Mouse (Mus musculus) frontal cortex, adult 2 months (tissue): ENCODE measurements around the gene Gm20388. TPM values are rescaled to one million over a fixed set of nuclear protein-coding genes. Genes with fewer than 3 reads are reported as not detected.
A peak's percentile ranks its signal among the peaks of the same experiment; 100 is the strongest.
"Not testable (repeated sequence)": the region's sequence is repeated elsewhere in the genome, so short reads cannot be mapped to it uniquely, and the experiment has no call there.

Source experiments
- DNase-seq, 2 experiments: peaks; one replicate each; pipeline ENCODE4 v3.0.0; 2022; ENCODE audit warnings: low spot score in 1 of 2; ENCODE audit errors: extremely low spot score in 1 of 2
- polyA plus RNA-seq: library from polyadenylated mRNA; depleted of rRNA; stranded (reverse); fragments of >200 nt; gene quantifications from 2 replicates; pipeline ENCODE4 v1.2.3, GENCODE M21; 2012

Gm20388 gene
- polyA plus RNA-seq, 1 experiment: 22.2 TPM

DNA sequence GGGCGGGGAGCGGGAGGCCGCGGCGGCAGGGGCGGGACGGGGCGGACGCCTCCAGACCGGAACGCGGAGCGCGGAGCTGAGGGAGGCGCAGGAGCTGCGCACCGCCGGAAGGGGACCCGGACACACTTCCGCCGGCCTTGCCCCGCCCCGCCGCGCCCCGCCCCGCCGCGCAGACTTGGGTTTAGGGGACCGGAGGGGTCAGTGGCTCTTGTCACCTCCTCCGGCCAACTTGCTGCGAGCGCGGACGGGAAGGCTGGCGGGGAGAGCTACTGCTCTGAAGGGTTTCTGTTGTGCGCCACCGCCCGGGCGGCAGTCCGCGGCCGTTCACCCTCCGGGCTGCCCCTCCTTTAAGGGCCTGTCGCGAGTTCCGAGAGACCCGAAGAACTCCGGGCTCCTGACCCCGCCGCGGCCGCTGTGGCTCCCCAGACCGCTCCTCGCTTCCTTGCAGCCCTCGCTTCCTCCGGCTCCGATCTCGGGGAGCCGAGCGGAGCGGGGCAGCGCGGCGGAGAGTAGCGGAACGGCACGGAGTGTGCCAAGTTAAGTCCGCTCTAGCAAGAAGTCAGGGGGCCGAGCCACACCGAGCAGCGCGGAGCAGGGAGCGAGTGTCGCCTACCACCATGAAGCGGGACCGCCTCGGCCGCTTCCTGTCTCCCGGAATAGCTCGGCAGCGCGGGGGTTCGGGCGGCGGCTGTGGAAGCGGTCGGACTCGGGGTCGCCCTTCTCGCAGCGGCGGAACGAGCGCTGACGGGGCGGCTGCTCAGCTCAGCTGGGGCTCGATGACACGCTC, 3343.7 kb downstream of the Gm20388 start, which contains the start of the genes Zfp276 and Vps9d1:
Gene Zfp276, plus strand, starts transcription at position 97 of the 787 bp plus-strand sequence.
Gene Vps9d1, minus strand, starts transcription at position 250 of the 787 bp plus-strand sequence.
- peak in 1 of 2 experiments; percentile 82 for DNase-seq

DNA sequence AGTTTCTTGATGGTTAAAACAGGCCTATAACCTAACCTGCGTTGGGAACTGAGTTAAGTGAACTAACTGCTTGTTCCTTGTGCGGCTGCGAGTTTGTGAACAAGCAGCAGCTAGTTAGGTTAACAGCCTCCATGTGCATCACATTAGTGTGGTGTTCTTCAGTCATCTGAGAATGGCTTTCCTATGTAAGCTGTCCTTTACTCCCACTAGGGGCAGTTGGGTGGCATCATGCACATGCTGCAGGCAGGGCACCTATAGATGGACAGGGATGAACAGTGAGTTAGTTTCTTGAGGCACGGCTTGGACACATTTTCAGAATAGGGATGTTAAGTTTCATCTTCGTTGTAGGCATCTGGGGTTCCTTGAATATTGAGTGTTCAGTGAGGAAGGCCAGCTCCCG, 3344.5 kb downstream of the Gm20388 start:
- DNase-seq: no peak

DNA sequence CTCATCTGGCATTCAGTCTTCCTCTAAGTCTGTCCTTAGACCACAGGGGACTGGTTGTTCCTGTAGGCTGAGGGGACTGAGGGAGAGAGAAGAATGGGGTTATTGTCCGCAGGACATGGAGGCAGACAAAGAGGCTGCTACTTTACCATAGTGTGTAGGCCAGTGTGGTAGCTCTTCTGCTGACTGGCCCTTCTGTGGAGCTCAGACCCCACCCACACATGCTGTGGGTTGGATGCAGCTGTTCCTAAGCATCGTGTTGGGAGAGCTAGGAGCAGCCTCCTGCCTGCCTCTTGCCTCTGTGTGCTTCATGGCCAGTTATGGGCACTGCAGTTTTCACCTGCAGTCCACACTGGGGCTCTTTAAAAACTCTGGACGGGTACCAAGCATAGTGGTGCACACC, 3346.5 kb downstream of the Gm20388 start:
- peak; percentile 56 to 63 for DNase-seq

DNA sequence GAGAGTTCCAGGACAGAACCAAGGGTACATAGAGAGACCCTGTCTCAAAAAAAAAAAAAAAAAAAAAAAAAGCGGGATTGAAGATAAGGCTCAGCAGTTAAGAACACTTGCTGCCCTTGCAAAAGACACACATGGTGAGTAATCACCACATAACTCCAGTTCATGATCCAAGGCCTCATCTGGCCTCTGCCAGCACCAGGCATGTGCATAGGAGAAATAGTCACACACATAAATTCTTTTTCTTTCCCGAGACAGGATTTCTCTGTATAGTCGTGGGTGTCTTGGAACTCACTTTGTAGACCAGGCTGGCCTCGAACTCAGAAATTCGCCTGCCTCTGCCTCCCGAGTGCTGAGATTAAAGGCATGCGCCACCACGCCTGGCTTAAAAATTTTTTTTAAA, 3347.0 kb downstream of the Gm20388 start:
- not testable (repeated sequence) for DNase-seq

DNA sequence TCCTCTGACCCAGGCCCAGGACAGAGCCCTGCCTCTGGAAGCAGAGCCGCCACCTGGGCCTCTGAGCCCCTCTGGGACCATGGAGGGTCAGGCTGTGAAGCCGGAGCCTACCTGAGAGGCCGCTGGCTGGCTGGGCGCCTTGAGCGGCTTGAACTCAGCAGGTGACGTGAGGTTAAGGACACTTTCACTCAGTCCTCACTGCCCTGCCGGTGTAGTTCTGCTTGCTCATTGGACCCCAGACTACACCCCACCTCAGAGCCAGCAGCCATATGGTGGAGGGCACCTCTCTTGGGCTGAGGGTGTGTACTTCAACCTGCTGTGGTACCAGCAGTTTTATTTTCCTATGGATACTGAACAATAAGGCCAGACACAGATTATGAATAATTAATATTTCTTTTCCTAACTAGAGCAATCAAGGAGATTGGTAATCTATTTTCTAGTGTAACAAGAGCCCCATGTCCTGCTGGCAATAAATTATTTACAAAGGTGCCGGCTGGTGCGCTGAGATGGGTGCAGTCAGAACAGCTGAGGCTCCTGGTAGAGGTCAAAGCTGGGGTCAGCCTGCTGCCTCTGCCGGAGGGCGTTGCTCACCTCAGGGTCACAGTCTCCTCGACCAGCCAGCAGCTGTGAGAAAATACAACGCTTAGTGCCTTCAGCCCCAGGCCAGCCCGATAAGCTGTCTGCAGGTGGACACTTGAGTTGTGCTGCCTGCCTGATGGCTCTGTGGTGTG, 3357.4 kb downstream of the Gm20388 start:
- no peak for DNase-seq

DNA sequence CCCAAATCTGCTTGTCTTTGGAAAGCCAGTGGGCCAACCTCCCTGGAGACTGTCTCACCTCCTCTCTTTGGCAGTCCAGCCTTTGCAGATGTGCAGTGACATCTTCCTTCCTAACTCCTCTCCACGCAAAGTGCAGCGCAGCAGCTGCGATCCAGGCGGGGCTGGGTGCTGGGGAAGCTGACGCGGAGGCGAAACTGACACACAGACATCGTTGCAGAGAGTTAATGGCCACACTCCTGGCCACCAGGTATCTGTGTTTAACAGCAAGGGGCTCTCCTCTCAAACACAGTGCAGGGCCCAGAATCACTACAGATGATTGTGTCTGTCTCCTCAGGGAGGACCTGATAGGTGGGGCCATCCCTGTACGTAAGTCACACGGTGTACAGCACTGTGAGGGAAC, 3360.5 kb downstream of the Gm20388 start:
- DNase-seq: no peak

DNA sequence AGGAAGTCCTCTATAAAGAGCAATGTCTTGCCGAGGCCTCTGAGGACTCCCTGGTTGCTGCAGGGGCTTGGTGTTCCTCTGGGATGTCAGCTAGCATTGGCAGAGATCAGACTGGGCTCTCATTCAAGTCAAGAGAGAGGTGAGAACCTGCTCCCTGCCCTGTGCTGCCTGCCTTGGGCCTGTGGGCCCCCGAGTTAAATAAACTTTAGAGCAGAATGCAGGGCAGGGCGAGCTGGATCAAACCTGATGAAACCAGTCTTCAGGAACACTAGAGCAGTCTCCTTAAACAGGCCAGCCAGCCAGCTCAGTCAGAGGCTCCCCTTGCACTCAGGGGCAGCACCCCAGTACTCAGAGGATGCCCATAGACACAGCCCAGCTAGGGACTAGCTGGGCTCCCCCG, 3361.3 kb downstream of the Gm20388 start:
- DNase-seq: no peak

DNA sequence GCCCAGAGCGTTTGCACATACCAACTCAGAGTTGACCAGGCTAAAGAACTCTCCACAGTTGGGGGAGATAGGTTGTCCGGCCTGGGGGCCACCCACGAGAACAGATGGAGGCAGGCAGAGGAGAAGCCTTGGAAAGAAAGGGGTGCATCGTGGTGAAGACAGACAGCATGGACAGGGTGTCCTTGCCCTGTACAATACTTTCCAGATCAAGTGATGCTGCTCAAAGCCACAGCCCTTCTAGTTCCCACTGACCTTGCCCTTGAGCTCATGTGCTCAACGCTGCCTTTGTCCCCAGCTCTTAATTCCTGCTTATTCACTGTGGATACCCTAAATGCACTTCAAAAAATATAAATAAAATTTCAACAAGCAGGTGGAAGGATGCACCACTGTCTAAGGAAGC, 3363.8 kb downstream of the Gm20388 start:
- DNase-seq: no peak

DNA sequence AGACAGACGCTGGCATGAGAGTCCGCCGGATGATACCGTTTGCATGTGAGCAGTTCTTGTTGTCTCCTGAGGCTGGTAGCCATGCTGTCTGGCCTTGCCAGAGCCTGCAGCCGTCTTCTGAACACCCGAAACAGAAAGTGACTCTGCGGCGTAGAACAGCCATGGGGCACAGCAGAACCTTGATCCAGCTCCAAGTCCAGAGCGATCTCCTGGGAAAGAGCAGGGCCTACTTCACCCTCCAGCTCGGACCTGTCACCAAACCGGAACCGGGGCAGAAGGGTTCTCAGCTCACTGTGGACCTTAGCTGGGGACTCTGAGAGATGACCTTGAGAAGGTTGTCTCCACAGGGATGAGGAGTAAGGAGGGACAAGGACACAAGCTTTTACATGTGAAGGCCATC, 3364.5 kb downstream of the Gm20388 start:
- no peak for DNase-seq

DNA sequence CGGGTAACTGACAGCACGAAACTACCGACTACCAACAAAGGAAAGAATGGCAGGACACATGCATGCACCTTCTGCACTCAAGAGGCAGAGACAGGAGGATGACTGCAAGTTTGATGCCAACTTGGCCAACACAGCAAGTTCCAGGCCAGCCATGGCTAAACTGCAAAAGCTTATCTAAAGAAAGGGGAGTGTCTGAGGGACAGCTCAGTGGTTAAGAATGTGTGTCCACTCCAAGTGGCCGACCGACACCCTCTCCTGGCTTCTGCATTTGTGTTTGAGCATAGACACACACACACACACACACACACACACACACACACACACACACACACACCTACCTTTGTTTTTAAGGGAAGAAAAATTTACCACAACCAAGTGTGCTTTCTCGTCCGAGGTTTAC, 3367.8 kb downstream of the Gm20388 start:
- no peak for DNase-seq

DNA sequence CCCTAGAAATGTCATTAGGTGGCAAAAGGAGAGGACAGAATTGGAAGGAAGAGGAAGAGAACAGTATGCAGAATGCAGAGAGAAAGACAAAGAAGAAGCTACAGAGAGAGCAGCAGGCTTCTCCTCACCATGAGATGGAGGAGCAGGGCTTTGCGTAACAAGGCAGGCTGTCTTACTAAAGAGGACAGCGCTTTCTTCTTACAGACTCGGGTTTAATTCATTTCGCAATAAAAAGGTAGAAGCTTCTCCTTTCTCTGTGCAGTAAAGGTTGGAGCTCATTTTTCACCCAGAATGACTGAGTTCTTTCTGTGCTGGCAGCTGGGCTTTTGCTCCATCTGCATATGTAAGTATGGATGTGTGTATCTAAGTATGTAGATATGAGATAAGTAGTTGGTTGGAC, 3369.2 kb downstream of the Gm20388 start:
- no peak for DNase-seq

DNA sequence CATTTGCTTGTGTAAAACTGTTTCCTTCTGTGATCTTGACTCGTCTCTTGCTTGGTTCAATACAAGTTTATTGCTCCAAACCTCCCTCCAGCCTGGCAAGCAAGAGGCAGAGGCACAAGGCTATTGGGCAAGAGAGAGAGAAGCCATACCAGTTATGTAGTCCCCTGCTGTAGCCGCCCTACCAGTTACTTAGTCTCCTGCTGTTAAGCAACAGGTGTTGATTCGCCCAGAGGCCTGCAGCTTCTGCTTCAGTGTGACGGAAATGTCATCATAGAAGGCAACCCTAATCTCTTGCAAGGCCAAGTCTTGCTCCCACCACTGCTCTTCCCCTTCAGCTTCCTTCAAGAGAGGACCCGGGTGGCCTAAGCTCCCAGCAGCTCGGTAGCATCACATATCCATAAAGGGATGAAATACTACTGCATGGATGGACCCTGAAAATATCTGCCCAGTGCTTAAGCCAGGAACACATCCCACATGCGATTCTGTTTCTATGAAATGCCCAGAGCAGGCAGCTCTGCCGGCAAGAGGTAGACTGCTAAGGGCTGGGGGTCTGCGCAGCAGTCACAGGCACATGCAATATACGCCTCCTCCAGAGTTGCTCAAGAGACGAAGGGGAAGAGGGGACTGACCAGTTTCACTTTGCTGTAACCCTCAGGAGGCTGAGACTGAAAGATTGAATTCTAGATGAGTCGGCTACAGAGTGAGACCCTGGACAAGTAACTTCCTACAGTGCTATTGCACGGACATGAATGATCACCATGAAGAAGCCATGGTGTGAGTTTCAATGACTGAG, 3369.9 kb downstream of the Gm20388 start:
- no peak for DNase-seq

DNA sequence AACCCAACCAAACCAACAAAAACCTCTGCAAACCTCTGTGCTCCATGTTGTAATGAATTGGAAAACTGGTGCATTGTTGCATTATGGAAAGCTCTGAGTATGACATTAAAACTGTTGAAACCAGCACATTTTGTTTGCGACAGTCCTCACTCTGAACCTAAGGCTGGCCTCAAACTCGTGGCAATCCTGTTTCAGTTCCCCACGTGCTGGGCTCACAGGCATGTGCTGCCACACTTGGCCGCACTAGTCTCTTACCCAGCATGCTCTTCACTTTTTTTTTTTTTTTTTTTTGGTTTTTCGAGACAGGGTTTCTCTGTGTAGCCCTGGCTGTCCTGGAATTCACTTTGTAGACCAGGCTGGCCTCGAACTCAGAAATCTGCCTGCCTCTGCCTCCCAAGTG, 3372.4 kb downstream of the Gm20388 start:
- not testable (repeated sequence) for DNase-seq

DNA sequence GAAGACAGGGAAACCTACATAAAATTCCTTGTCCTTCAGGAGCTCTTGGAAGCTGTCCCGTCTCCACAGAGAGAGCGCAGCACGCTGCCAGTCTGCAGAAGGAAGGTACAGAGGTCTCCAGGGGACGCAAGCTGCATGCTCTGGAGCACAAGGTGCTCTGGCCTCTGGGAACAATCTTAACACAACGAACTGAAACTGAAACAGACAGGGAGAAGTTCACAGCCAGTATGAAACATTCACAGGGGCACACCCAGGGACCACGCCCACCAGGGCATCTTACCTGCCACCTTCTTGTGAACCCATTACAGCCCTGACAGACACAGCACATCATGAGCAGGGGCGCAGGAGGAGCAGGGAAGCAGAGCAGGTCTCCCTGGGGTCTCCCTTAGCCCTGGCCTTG, 3373.3 kb downstream of the Gm20388 start:
- no peak for DNase-seq

DNA sequence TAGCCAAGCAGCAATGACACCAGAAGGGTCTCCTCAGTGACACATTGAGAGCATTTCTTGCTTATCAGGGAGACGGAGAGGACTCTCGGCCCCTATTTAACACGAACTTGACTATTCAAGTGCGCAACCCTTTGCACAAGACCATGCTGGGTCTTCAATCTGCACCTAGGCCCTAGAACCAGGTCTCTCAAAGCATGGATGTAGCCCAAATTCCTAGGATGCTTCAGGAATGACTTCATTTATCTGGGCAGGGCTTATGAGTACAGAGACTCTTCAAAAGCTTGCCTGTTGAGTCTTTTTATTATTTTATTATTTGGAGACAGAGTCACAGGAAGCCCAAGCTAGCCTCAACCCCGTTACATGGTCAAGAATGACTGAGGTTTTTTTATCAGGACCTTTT, 3373.9 kb downstream of the Gm20388 start:
- DNase-seq: no peak

DNA sequence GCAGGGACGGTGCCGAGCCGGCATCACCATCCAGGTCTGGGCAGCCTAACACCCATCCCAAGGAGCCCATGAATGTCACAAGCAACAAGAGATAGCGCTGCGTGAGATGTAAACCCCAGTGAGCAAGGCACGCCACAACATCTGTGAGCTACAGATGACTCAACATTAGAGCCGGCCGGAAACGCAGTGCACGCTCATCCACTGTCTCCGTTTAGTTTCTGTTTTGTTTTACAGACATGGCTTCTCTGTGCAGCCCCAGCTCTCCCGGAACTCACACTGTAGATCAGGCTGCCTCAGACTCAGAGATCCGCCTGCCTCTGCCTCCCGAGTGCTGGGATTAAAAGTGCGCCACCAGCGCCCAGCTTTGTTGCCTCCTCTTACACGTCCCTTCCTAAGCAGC, 3376.7 kb downstream of the Gm20388 start:
- DNase-seq: no peak

DNA sequence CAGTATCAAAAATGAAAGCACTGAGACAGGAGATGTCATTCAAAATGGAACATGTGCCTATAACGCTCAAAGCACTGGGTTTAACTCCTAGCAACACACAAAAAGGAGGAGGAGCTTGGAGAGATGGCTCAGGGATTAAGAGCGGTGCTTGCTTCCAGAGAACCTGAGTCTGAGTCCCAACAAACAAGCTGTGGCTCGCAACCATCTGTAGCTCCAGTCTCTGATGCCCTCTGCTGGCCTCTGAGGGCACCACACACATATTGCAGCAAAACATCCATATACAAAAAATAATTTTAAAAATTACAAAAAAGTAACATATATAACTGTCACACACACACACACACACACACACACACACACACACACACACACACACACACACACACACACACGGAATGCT, 3379.5 kb downstream of the Gm20388 start:
- DNase-seq: peak in 1 of 2 experiments; percentile 37

DNA sequence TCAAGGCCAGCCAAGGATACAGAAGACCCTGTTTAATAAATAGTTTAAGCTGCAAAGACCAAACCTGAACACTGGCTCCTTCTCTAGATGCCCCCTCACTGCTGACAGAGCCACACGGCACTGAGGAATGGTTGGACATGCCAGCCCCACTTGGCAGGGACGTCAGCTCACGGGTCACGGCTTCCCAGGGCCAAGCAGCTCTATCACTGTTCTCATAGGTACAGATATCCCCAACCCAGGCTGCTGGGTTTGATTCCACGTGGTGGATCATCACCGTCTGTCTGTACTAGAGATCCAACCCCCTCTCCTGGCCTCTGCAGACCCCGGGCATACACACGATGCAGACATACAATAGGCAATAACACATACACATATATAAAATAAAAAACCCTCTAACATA, 3380.0 kb downstream of the Gm20388 start:
- no peak for DNase-seq

DNA sequence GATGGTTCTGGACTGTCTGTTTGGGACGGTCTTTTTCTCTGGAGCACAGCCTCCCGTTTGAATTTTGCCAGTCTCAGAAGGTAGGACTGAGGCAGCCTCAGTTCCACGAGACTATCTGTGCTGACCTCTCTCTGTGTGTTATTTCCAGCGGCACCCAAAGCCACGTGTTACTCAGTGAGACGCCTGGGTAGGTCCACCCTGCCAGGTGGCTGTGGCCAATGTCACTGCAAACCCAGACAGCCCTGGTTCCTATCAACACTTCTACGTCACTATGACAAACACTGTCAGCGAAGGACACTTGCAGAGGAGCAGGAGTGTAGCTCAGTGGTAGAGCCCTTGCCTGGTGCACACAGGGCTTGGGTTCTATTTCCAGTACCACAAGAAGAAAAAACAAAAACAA, 3381.1 kb downstream of the Gm20388 start:
- DNase-seq: no peak

DNA sequence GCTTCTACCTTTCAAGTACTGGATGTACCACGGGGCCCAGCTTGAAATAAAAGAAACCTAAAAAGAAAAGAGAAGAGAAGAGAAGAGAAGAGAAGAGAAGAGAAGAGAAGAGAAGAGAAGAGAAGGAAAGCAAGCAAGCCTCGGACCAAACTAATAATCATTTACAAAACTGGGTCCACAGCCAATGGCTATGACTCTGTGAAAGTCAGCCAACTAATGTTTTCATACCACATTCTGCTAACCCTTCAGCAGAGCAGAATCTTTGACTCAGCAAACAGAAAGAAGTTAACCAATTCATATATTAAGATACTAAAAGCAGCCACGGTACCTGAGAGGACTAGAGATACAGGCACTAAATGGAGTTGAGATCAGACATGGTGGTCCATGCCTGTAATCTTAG, 3381.6 kb downstream of the Gm20388 start:
- no peak for DNase-seq

DNA sequence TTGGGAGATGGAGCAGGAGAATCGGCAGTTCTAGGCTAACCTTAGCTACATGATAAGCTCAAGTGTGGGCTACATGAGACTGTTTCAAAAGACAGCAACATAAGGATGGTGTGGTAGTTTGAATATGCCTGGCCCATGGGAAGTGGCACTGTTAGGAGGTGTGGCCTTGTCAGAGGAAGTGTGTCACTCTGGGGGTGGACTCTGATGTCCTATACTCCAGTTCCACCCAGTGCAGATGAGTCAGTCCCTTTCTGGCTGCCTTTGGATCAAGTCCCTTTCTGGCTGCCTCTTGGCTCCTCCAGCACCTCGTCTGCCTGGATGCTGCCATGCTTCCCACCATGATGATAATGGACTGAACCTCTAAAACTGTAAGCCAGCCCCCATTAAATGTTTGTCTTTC, 3382.1 kb downstream of the Gm20388 start:
- DNase-seq: no peak
